Mouse (Mus musculus) liver, embryonic 14.5 days (tissue): ENCODE measurements at regions not wholly inside any gene's neighbourhood (a gene's known extent, or its start where the extent isn't known, plus 50 kb on each side); places are given as distances from the start of the nearest gene placed in this dataset.

ENCODE experiments used
- CTCF ChIP-seq: IDR thresholded peaks from 2 replicates; pipeline ENCODE4 v1.5.1; 2016; ENCODE audit warnings: antibody characterized with exemption, low read depth, control low read depth
- EP300 ChIP-seq: IDR thresholded peaks from 2 replicates; pipeline ENCODE4 v1.6.1; 2016; ENCODE audit warnings: antibody characterized with exemption, low read depth

DNA sequence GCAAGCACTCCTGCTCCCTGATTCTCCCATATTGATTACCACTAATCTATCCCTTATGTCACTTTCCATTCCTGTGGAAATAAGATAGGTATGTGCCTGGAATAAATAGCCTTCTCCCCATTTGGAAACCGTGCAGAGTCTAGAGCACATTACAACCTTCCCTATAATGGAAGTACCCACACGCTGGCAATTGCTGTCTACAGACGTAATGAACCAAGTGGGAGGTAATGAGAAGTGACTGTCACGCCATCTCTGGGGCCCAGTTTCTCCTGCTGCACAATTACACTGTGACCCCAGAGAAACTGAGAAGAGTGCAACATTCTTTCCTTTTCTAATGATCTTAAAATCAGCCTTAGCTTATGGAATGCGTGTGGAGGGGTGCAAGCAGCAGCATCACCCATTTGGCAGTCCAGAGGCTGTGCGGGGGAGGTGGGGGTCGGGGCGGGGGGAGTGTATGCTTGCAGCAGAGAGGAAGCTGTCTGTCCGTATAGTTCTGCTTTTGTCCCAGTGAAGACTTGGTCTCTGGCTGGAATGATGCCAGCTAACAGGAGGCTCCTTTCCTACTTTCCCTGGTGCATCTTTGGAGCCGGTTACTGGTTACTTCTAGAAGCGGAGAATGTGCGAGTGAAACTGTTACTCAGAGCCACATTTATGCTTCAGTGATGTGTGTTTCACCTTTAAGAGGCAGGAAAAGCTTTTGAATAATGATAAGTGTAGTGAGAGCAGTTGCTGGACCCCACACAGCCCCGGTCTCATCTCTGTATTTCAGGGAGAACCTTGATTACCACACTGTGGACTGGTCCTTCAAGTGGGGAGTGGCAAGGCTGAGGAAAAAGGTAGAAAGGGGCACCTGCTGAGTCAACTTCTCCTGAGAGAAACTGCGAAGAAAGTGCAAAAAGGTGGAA is 209.3 kb upstream of the Tet2 start:
- no peak for TF ChIP-seq CTCF
- no peak for TF ChIP-seq EP300
